Mouse (Mus musculus) right cerebral cortex, adult 18-20 months (tissue): Measurements from ENCODE around the gene Sh2b1.

Source experiments
- DNase-seq: peaks from one replicate; pipeline ENCODE4 v3.0.0; 2022; ENCODE audit warnings: mixed read lengths

Sh2b1 gene

DNA sequence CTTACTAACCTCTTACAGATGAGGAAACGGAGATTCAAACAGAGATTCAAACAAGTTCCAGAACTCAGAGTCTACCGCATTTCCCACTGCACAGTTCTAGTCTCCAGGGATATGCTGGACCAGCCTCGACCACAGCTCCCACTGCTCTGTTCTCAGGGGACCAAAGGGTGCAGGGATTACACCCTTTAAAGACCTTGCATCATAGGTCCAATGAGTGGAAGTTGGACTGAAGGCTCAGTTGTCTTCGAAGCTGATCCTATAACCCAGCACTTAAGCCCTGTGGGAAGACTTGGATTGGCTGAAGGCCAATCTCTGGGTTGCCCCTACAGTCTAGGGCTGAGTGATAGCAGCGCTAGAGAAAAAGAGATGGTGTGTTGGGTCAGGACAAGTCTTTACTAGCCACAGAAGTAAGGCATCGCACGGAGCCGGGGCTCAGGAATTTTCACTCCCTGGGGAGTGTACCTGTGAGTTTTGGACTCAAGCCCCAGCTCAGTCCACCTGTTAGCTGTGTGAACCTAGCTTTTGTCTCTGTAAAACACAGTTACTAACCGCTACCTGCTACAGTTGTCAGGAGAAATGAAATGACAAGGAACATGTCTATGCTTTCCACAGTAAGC, 1.6 kb downstream of the Sh2b1 start:
- no peak for DNase-seq

DNA sequence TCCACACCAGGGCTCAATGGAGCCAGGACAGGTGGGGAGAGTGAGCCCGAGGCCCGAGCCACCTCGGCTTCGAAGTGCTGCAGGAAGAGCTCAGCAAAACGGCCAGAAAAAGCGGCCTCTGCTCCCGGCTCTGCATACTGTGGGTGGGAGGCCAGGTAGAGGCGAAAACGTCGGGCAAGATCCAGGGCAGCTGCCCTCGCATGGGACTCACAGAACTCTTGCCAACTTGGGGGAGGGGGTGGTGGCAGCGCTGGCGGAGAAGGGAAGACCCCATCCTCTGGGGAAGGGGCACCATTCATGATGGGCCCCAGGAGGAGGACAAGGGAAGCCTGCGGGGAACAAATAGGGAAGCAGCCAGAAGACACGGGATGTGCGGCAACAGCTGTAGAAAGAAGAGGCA, 2.5 kb downstream of the Sh2b1 start:
- no peak for DNase-seq

DNA sequence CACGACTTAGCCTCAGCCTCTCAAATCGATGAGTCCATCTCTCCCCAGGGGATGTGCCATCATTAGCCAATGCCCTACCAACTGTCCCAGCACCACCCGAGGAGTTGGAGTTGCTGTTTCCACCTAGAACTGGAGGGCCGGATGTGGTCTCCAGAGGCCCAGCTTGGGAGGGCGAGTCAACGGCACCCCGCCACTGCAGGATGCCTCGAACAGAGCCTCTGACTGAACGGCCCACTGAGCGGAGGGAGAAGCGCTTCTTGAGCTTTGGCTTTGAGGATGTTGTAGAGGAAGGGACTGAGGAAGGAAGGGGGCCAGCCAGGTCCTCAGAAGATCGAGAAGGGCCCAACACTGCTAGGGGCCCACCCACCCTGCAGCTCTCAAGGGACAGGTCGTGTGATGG, 2.9 kb downstream of the Sh2b1 start:
- DNase-seq = no peak

DNA sequence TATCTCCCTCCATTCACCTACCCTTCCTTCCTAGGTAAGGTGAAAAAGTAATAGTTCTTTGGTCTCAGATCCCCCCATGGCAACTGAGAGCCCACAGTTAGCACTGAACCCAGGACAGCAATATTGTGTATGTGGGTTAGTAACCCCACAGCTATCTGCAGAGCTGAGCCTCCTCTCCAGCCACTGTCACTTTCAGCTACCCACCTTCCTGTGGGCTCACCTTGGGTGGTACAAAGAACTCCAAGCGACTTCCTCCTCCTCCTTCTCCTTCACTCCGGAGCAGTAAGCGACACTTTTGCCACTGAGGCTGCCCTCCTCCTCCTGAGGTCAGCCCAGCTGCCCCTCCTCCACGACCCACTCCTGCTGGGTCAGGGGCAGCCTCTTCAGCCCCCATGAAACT, 3.4 kb downstream of the Sh2b1 start:
- DNase-seq = no peak

DNA sequence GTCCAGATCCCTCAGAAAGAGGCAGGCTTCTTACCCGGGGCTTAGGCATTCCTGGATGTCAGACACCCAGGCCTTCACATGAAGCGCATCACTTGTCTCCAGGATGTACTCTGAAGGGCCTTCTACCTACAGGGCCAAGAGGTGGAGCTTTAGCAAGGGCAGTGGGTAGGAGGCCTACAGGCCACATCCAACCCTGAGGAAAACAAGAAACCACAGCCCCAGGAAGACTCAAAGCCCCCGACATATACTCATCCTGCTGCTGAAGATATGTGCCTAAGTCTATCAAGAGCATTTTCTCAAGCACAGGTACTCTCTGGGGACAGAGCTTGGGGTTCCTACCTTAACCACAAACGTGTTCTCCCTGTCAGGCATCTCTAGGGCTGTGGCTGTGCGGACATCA, 3.9 kb downstream of the Sh2b1 start:
- DNase-seq = no peak

DNA sequence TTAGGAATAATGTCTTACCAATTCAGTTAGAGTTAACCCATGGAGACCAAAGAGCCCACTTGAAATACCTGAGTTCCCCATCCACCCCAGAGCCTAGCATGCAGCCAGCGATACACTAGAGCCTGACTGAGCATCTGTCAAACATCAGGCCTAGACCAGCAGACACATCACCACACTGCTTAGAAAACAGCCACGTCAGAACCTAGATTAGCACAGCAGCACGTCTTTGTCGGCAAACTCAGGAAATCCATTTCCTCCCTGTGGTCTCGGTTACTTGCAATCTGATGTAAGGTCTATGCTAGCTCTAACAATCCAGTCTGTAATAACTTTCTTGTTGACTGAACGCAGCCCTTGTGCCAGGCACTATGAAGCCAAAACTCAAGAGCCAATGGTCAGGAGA, 5.1 kb downstream of the Sh2b1 start:
- no peak for DNase-seq

DNA sequence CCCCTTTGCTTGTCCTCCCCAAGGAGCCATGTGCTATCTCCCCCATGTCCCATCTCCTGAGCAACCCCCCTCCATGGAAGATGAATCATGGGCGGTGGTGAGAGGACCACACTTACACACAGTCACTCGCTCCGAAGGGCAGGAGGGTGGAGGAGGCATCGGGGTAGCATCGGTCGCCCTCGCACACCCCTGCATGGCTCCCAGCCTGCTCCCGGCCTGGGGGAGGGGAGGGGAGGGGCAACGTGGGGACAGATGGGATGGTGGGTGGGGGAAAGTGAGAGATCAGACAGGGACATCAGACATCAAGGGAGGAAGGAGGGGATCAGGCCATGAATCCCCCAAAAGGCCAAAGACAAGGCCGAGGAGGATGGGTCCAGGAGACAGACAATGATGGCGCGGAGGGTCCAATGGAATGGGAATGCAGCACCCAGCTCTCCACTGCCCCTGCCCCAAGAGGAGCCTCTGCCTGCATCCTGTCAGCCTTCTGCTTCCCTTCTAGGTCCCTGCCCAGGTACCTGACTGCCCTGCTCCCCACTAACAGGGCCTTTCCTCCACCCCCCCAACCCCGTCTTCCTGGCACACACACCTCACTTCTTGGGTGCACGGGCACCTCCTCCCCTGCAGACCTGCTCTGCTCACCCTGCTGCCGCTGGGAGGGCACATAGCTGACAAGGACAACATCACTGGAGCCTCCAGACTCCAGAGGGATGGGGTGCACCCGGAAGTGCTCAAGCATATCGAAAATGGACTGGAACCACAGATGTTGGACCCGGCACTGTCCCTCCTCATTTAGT, 7.2 kb downstream of the Sh2b1 start:
- DNase-seq = no peak

DNA sequence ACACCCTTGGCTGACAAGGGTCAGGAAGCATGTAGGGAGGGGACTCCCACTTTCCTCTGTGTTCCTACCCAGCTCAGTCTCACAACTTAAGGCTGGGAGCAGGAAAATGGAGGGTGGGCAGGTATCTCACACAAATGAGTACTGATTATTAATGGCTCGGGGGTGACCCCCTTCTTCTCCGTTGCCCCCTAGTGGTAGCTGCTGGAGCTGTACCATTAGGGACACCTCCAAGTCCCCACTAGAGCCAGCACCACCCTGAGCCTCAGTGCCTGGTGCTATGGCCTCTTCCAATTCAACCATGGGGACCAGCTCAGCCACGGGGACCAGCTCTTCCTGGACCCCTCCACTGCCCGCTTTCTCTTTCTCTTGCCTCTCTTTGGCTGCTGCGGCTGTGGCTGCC, 8.0 kb downstream of the Sh2b1 start:
- DNase-seq = no peak

DNA sequence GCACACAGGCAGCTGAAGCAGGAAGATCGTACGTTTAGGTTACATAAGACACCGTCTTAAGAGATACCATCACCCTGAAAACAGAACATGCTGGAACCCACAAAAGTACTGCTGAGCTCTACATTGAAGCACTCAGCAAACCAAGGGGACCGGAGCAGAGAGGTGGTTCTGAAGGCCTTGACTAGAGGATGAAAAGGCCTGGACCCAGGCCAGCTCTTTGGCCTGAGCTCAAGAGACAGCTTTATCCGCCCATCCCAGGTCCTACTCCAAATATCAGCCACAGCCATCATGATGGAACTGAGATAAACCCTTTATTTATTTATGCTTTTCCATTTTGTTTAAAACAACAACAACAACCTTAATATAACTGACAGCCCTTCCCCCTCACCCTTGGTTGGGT, 8.5 kb downstream of the Sh2b1 start:
- DNase-seq = no peak

DNA sequence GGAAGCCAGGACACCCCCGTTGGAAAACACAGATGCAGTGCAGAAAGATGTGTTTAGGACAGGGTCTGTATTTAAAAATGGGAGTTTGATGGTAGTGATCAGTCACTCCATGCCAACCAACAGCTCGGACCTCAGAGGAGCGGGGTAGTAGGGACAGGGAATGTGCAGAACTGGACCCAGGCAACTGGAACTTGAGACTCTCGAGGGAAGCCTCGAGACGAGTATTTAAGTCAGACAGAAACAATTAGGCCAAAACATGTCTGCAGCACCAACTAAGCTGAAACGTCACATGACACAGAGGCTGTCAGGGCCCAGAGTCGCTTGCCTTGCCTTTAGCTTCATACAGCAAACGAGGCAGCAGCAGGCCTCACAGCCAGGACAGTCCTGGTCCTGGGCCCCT, 9.1 kb downstream of the Sh2b1 start:
- no peak for DNase-seq

DNA sequence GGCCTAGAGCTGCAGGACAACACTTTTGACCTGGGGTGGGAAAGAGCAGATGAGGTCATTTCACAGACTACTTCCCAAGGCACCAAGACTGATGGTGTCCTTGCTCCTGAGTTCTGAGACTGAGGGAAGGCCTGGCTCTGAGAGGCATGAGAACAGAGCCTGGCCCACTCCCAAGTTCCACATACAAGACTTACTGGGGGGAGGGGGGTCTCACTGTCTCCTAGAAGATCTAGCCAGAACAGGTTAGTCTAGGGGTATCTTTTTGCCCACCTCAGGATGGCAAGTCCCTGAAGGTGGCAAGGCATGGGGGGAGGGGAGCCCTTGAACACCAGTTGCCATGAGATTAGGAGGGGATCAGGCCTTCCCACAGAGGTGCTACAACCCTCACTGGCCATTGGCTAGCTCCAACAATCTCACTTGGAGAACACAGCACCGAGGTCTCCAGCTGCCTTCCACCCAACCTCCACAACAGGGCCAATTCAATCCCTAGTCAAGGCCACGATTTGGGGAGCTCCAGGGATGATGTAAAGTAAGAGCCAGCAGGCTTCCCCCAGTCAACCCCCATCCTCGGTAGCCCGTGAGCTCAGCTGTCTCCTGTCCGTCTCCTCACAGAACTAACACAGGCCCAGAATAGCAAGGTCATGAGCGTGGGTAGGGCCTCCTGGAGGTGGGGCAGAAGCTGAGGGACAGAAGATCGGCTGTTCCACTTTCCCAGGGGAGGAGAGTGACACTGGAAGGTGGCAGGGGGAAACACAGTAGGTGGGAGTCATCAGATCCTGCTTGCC, 9.8 kb downstream of the Sh2b1 start:
- no peak for DNase-seq

DNA sequence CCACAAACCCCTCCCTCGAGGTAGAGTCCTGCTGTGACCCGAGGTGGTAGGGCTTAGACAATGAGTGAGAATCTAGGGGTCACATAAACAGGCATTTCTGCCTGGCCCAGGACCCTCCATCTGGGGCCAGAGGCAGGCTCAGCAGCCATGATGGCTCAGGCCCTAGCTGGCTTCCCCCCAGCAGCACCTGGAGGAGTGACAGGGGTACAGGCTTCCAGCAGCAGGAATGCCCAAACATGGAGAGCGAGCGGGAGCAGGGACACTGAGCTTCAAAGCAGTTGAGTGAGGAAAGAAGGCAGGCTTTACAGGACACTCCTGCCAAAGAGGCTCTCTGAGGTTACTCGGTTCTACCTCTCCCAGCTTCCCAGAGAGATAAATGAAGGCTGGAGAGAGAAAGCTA, 10.4 kb downstream of the Sh2b1 start:
- DNase-seq = no peak

DNA sequence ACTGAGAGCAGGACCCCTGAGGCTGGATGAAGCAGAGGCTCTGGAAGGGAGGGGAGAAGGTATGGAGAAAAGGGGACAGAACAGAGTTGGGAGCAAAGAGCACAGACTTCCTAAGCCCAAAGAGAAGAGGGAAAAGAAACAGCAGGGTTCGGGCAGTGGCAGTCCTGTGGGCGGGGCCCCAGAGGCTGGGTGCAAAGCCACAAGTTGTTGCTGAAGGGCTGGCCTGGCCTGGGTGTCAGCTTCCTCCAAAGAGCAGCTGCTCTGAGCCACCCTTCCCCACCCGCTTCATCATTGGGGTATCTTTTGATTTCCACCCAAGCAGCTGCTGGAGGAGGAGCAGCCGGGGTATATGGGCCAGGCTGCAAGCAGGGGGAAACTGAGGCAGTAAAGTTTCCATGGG, 11.1 kb downstream of the Sh2b1 start:
- DNase-seq = no peak

DNA sequence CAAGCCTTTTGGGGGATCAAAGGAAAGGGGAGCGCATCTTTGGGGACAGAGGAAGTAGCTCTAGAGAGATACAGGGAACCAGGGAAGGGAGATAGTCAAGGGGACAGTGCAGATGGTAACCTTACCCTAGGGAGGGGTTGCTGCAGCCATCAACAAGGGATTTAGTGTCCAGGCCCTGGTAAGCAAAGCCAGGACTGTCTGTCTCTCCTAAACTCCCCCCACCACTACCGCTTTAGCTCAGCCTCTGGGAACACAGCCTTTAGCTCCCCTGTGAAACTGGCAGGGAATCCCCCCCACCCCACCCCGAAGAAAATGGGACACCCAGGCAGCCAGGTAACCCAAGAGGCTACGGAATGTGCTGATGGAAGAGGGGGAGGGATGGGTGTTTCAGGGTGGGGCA, 11.7 kb downstream of the Sh2b1 start:
- DNase-seq = no peak

DNA sequence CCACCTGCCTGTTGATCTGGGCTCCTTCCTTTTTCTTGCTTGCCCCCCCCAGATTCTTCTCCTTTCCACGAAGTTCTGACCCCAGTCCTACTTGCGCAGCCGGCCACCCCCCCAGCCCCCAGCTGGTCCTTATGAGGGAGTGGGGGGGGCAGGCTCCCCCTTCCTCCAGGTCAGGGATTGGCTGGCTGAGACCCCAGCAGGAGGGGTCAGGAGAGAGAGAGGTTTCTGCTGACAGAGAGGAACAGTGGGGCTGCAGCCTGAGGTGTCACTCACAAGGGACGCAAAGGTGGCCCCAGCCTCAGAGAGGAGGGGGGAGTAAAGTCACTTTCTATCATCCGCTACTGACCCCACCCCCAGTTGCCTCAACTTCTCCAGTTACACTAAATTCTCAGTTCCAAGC, 12.2 kb downstream of the Sh2b1 start, which contains the start of gene Atp2a1:
Gene Atp2a1, minus strand, starts transcription at position 105 of the 400 bp plus-strand sequence.
- DNase-seq = no peak

DNA sequence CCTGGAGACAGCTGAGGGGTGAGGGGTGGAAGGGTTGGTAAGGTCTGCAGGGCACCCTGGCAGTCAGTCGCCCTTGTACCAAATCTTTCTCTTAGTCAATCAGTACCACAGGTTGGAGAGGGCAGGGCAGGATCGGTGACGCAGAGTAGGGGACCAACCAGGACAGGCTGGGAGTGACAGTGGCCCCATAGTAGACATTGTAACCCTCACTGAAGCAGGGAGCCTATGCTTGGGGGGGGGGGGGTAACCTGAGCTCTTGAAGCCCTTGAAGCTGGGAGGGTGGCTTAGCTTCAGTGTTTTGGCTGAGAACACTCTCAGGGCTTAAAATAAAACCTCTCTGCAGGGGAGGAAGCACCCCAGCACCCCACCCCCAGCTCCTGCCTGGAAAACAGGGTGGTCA, 13.6 kb downstream of the Sh2b1 start:
- DNase-seq = no peak

DNA sequence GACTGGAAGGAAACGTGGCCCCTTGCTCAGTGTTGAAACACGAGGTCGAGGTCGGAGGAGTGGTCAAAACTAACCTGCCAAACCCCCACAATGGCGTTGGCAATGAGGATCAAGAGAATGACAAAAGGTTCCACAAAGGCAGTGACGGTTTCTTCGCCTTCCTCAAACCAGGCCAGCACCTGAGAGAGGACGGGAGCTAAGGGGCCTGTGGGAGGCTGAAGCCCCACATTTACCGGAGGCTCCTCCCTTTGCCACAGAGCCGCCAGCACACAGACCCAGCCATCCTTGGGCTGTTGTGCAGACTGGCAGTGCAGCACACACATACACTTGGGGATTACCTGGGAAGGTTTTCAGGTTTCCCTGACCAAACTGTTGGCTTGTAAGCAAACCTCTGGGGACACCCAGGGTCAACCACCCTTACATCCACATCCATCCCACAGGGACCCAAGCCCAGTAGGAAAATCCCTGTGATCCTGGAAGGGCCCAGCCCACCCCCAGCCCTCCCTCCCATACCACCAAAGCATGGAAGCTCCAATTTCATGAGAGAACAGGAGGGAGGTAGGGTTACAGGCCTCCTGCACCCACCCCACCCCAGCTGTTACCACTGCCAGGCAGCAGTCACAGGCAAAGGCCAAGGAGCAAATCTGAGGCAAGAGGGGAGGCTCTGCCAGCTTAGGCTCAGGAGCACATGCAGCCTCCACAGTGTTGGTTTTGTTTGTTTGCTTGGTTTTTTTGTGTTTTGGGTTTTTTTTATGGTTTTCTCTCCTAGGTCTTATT, 14.4 kb downstream of the Sh2b1 start:
- no peak for DNase-seq

DNA sequence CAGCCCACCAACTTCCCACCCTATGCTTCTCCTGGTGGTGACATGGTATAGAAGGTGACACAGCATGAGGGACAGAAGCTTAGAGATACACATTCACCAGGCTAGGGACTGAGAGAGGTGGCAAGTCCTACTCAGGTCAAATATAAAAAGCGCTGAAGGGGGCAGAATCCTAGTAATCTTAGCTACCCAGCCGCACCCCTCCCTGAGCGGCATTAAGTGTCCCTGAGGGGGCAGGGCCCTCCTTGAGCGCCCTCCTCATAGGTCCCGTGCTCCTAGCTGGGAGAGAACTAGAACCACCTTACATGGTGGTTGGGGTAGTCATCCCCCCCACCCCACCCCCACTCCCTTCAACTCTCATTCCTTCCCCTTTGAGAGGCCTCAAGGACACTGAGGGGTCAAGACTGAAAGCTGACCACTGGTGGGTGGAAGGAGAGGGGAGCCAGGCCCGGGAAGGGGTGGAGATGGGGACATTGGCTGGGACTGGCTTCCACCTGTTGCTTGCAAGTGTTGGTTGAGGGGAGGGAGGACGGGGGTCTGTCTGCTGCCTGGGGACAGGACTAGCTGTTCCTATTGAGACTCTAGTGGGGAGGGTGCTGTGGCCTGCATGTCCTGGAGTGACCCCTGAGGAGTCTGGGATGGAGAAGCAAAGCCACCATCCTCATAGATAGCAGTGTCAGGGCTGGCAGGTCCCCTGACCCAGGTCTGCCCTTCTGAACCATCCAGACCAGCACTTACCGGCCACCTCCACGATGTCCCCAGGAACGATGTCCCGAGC, 16.2 kb downstream of the Sh2b1 start:
- no peak for DNase-seq

DNA sequence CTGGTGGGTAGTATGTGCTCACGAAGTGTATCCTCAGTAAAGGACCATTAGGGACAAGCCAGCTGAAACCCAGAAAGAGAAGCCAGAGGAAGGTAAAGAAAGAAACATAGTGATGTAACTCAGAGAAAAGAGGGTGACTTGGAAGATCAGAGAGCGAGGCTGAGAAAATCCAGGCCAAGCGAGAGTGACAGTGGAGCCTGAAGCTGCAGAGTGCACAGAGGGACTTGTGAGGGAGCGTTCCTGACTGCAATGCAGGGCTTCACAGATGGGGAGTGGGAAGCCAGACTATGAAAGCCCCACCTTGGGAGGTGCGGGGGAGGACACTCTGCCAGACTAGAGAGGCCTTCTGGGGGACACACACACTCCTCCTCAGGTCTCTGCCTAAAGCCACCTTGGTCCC, 17.0 kb downstream of the Sh2b1 start:
- DNase-seq = no peak

DNA sequence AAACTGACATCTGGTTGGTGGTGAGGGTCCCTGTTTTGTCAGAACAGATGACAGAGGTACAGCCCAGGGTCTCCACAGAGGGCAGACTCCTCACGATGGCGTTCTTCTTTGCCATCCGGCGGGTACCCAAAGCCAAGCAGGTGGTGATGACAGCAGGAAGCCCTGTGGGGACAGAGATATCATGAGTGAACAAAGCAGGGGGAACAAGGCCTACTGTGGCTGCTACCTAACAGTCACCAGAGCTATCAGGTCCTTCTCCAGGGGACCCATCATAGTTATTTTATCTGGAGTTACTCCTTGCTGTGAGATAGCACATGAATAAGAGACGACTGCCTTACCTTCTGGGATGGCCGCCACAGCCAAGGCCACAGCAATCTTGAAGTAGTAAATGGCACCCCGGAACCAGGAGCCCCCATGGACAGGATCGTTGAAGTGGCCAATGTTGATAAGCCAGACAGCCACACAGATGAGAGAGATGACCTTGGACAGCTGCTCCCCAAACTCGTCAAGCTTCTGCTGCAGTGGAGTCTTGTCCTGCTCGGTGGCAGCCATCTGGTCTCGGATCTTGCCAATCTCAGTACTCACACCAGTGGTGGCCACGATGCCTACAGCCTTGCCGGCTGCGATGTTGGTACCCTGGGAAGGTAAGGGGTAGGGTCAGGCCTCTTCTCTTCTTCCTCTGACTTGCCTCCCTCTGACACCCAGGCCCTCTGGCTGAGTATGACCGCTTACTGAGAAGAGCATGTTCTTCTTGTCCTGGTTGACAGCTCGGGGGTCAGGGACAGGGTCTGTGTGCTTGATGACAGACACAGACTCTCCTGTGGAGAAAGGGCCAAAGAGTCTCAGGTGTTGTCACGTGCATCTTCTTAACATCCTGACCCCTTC, 18.6 kb downstream of the Sh2b1 start:
- DNase-seq = no peak

DNA sequence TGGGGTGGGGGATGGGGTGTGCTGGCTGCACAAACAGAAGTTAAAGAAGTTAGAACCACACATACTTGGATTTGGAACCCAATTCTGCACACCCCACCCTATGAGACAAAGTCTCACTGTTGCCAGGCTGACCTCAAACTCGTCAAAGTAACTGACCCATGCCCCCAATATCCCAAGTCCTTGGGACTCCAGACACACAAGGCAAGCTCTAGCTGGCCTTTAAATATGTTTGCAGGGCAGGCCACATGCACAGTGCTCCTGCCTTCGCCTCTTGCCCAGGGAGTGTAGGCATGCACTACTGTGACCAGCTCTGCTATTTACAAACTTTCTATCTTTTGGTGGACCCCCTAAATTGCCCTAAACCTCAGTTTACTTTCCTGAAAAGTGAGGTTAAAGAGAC, 20.0 kb downstream of the Sh2b1 start:
- no peak for DNase-seq
